Mouse (Mus musculus) hindbrain, embryonic 12.5 days (tissue): ENCODE results near the gene Mapk14. TPM values are rescaled to one million over a fixed set of nuclear protein-coding genes. Genes with fewer than 3 reads are reported as not detected.
"Not testable (repeated sequence)": the region's sequence is repeated elsewhere in the genome, so short reads cannot be mapped to it uniquely, and the experiment has no call there.

Source experiments
- ATAC-seq: fragments of 200-750 bp; cut with Nextera tagmentation; 2 replicates; pipeline ENCODE4 v1.8.0; 2017; ENCODE audit warnings: moderate TSS enrichment; ENCODE audit not compliant: low FRiP score
- H3K27ac ChIP-seq: fragments of 300-500 bp; sonication (generic); 2 replicates; pipeline ENCODE4 v1.5.1; 2016; ENCODE audit warnings: mild to moderate bottlenecking
- H3K27me3 ChIP-seq: fragments of 300-500 bp; sonication (generic); 2 replicates; pipeline ENCODE4 v1.6.1; 2016; ENCODE audit warnings: mild to moderate bottlenecking
- H3K36me3 ChIP-seq: fragments of 300-500 bp; sonication (generic); 2 replicates; pipeline ENCODE4 v1.6.1; 2016; ENCODE audit warnings: mild to moderate bottlenecking
- H3K4me1 ChIP-seq: fragments of 300-500 bp; sonication (generic); 2 replicates; pipeline ENCODE4 v1.6.1; 2016
- H3K4me2 ChIP-seq: fragments of 300-500 bp; sonication (generic); replicated peaks from 2 replicates; pipeline ENCODE4 v1.6.1; 2016; ENCODE audit warnings: mild to moderate bottlenecking
- H3K4me3 ChIP-seq: fragments of 300-500 bp; sonication (generic); 2 replicates; pipeline ENCODE4 v1.5.1; 2016; ENCODE audit warnings: mild to moderate bottlenecking
- H3K9ac ChIP-seq: fragments of 300-500 bp; sonication (generic); 2 replicates; pipeline ENCODE4 v1.6.1; 2016; ENCODE audit warnings: mild to moderate bottlenecking, moderate library complexity
- H3K9me3 ChIP-seq: fragments of 300-500 bp; sonication (generic); replicated peaks from 2 replicates; pipeline ENCODE4 v1.6.1; 2016; ENCODE audit warnings: mild to moderate bottlenecking
- WGBS: fragments of 180-500 bp; shearing (Covaris S2); methylation state at CpG from one replicate; pipeline ENCODE4 v1.1.7; 2016; 5-methylcytosine and 5-hydroxymethylcytosine counted together
- polyA plus RNA-seq: library from polyadenylated mRNA; unstranded; fragments of >200 nt; fragmentation: Nextera tagmentation; extraction: Ambion mirVana; gene quantifications from 2 replicates; pipeline ENCODE4 v1.2.1, GENCODE M21; 2016

The Mapk14 gene
- polyA plus RNA-seq, 1 experiment from 2014 or later, result 45.9 TPM

DNA sequence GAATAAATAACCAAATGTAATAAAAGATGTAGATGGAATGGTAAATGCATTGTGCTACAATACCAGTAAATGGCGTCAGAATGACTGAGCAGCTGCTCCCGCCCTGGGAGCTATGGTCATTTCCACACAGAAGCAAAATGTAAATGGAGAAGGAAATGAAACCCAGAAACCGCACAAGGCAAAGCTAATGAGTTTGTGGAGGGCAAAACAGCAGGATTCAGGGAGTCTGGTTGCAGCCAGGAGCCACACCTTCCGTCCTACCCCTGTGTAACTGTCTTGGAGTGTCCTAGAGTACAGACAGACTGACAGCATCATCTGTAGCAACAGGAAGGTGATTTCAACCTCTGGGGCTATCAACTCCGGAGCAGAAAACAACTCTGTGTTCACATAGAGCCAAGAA lies 65.3 kb downstream of the Mapk14 start:
- WGBS, result 70% methylated on average over 5 of the region's 5 CpGs
- H3K9ac ChIP-seq, result no peak overlapping the region
- ATAC-seq, result no peak
- H3K36me3 ChIP-seq, result no peaks in the 10 kb centered on the region
- H3K4me1 ChIP-seq, result no peaks in the 10 kb centered on the region
- no peaks in the 10 kb centered on the region for H3K9me3 ChIP-seq
- H3K27me3 ChIP-seq, result no peaks in the 10 kb centered on the region
- H3K4me3 ChIP-seq, result no peak overlapping the region
- H3K27ac ChIP-seq, result no peak overlapping the region
- no peak overlapping the region for H3K4me2 ChIP-seq

DNA sequence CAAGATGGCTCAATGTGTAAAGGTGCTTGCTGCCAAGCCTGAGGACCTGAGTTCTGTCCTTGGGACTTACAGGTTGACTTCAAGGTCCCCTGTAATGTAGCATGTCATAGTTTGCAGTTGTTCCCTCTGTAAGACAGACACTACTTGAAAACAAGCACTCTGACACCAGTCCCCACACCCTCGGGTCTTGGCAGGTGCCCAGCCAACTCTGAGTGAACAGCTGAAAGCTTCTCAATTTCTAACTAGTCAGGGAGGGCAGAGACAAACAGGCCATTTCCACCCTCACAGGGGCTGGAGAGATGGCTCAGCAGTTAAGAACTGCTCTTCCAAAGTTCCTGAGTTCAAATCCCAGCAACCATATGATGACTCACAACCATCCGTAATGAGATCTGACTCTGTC lies 66.3 kb downstream of the Mapk14 start:
- H3K4me1 ChIP-seq, result no peaks in the 10 kb centered on the region
- no peaks in the 10 kb centered on the region for H3K9me3 ChIP-seq
- 88% methylated on average over 2 of the region's 2 CpGs for WGBS
- no peaks in the 10 kb centered on the region for H3K36me3 ChIP-seq
- ATAC-seq, result no peak
- no peak overlapping the region for H3K4me2 ChIP-seq
- no peak overlapping the region for H3K9ac ChIP-seq
- H3K27ac ChIP-seq, result no peak overlapping the region
- H3K4me3 ChIP-seq, result no peak overlapping the region
- no peaks in the 10 kb centered on the region for H3K27me3 ChIP-seq

DNA sequence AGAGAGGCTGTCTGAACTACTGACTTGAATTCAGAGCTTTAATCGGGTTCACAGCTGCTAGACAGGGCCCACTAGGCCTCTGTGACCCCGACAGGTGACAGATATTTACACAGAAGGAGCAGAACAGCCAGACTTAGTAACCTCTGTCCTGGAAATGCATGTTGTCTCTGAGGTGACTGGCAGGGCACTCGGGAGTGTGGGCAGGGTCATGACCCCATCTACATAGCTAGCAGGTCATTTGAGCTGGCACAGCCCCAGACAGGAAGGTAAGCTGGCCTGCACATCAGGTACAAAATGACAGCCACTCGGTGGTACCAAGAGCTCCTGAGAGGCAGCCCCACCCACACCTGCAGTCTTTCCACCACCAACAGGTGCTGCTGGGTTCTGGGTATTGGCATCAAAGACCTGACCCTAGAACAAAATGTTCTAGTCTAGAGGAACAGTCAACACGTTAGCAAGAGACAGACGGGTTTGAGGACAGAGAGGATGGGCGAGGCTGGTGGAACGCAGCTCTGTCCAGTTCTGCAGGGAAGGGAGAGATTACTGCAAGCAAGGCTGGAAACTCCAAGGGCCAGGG lies 69.7 kb downstream of the Mapk14 start:
- 65% methylated on average over 8 of the region's 8 CpGs for WGBS
- ATAC-seq, result no peak

DNA sequence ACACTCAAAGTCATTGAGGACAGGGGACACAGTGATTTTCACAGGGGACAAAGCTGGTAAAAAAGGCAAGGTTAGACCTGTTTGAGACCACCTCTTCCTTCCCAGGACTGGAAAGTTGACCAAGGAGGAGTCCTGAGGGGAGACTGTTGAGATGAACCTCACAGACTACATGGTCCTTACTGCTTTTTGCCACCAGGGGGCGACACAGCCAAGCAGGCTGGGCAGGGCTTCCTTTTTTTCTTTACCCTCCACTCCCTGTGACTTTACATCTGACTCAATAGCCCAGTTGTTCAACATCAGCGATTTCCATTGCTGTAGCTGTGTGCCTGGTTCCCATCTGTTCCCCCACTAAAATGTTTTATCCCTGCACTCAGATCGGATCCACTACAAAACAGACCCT lies 70.7 kb downstream of the Mapk14 start:
- no peak overlapping the region for H3K4me3 ChIP-seq
- H3K27me3 ChIP-seq, result peaks cover 5% of the 10 kb centered on the region; the same call in 1 of the 2 replicates
- no peaks in the 10 kb centered on the region for H3K4me1 ChIP-seq
- H3K27ac ChIP-seq, result no peak overlapping the region
- 15% methylated on average over 3 of the region's 3 CpGs for WGBS
- no peaks in the 10 kb centered on the region for H3K9me3 ChIP-seq
- H3K9ac ChIP-seq, result no peak overlapping the region
- H3K36me3 ChIP-seq, result no peaks in the 10 kb centered on the region
- no peak for ATAC-seq
- H3K4me2 ChIP-seq, result no peak overlapping the region

More for the DNA sequence above, 69.7 kb downstream of the Mapk14 start:
- Histone ChIP-seq H3K9me3 (no peaks in the 10 kb centered on the region), H3K4me2 (no peak overlapping the region), H3K36me3 (no peaks in the 10 kb centered on the region), H3K27ac (no peak overlapping the region), H3K9ac (no peak overlapping the region), H3K4me1 (no peaks in the 10 kb centered on the region), H3K27me3 (no peaks in the 10 kb centered on the region), H3K4me3 (no peak overlapping the region)

DNA sequence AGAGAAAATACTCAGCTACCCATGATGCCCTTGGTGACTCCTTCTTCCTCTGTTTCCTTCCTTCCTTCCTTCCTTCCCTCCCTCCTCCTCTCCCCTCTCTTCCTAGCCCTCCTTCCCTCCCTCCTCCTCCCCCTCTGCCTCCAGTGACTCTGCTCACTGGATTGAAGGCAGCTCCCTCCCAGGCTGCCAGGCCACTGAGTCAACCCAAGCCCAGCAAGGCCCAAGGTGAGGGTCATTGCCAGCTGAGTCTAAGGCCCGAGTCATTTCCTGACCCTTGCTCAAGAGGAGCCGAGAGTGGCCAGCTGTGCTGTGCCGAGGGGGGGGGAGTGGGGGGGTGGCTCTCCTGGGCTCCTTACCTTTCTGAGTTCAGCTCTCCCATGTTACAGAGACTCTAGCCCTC lies 75.1 kb downstream of the Mapk14 start:
- Histone ChIP-seq H3K27me3 (peaks cover 45% of the 10 kb centered on the region), H3K4me2 (no peak overlapping the region), H3K27ac (no peak overlapping the region), H3K4me1 (peaks cover 14% of the 10 kb centered on the region), H3K9ac (no peak overlapping the region), H3K9me3 (no peaks in the 10 kb centered on the region), H3K4me3 (no peak overlapping the region), H3K36me3 (no peaks in the 10 kb centered on the region)
- no peak for ATAC-seq
- 83% methylated on average over 3 of the region's 3 CpGs for WGBS

DNA sequence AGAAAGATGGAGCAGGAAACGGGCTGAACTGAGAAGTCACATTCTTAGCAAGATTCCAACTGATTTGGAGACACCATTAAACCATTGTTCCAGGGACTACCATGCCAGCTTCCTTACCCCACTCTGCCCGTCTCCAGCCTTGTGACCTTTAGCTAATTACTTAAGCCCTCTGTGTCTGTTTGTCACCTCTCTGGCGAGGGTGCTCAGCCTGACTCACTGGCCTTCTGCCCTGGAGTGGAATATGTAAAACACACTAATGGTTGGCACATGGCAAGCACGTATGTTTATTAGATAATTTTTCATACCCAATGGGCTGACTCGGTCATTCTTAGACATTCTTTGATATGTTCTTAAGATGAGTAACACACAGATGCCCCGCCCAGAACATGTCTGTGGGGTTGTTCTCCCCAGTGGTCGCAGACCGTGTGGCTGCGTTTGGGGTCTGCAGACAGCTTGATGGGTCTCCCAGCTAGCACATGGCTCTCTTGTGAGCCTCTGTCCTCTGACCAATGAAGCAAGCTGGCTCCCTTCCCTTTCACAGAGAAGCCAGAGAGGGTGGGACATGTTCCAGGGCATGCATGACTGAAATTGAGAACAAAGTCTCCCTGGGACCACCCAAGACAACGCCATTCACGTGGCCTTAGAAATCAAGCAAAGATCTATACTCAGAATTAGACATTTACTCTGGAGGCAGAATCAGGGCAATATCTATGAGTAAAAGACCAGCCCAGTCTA lies 75.8 kb downstream of the Mapk14 start:
- no peak overlapping the region for H3K4me2 ChIP-seq
- ATAC-seq, result no peak
- no peaks in the 10 kb centered on the region for H3K36me3 ChIP-seq
- H3K9ac ChIP-seq, result no peak overlapping the region
- H3K27me3 ChIP-seq, result peaks cover 48% of the 10 kb centered on the region
- WGBS, result 72% methylated on average over 11 of the region's 11 CpGs
- no peaks in the 10 kb centered on the region for H3K9me3 ChIP-seq
- H3K4me3 ChIP-seq, result no peak overlapping the region
- H3K4me1 ChIP-seq, result peaks cover 14% of the 10 kb centered on the region
- H3K27ac ChIP-seq, result no peak overlapping the region

DNA sequence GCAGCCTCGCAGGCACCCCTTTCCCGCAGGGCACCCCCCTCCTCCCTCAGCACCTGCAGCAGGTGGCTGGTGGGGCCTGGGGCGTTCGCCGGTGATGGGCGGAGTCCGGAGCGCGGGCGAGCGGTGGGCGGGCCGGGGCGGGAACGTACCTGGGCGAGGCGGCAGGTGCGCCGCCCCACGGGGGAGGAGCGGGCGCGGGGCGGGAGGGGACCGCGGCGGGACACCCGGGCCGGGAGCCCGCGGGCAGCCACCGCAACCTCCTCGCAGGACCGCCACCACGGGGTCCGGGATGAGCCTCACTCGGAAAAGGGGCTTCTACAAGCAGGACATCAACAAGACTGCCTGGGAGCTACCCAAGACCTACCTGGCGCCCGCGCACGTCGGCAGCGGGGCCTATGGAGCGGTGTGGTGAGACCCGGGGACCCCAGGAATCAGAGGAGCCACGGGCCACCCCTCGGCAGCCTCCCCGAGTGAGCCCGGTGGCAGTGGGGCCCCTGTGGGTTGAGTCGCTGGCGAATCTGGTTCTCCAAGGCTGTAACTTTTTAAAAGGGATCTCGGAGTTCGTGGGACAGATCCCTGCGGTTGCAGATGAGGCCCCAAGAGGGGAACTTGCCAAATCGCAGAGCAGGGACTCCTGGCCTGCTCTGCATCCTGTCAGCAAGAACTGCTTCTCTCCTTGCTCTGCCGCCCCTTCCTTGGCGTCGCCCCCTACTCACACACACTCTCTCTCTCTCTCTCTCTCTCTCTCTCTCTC lies 78.2 kb downstream of the Mapk14 start, which contains the start of gene Mapk13:
Gene Mapk13 (plus strand): TSS at position 177 of the 754 bp plus-strand sequence.
- Histone ChIP-seq H3K36me3 (no peaks in the 10 kb centered on the region), H3K4me2 (peak within 1 kb of the TSS; percentile 63), H3K9me3 (no peaks in the 10 kb centered on the region), H3K4me1 (peaks cover 14% of the 10 kb centered on the region), H3K4me3 (peak within 1 kb of the TSS; percentile 34), H3K27ac (no peak within 1 kb of the TSS), H3K27me3 (peaks cover 51% of the 10 kb centered on the region), H3K9ac (peak within 1 kb of the TSS; percentile 43)
- WGBS, result 4% methylated on average over 41 of the region's 58 CpGs
- no peak for ATAC-seq

DNA sequence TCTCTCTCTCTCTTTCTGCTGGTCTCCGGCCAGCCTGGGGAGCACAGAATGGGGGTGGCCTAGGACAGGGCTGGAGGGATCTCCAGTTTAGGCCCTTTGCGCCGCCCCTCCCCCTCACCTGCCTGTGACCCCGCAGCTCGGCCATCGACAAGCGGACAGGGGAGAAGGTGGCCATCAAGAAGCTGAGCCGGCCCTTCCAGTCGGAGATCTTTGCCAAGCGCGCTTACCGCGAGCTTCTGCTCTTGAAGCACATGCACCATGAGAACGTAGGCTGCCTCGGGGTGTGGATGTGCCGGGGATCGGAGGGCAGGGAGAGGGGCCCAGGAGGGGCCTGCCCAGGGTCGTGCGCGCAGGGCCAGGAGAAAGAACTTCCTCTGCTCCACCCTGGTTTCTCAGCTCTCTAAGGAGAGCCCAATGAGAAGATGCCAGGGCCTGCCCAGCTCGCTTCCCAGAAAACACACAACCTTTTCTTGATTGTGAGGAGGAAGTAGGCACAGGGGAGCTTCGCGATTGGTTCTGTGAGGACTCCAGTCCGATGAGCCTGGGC lies 78.8 kb downstream of the Mapk14 start:
- no peak overlapping the region for H3K27ac ChIP-seq
- peaks cover 51% of the 10 kb centered on the region for H3K27me3 ChIP-seq
- H3K4me1 ChIP-seq, result peaks cover 14% of the 10 kb centered on the region
- ATAC-seq, result no peak
- no peaks in the 10 kb centered on the region for H3K36me3 ChIP-seq
- peak overlapping the region; percentile 63 for H3K4me2 ChIP-seq
- peak overlapping the region; percentile 43; the same call in 1 of the 2 replicates for H3K9ac ChIP-seq
- peak overlapping the region; percentile 34 for H3K4me3 ChIP-seq
- 6% methylated on average over 24 of the region's 24 CpGs for WGBS
- no peaks in the 10 kb centered on the region for H3K9me3 ChIP-seq

DNA sequence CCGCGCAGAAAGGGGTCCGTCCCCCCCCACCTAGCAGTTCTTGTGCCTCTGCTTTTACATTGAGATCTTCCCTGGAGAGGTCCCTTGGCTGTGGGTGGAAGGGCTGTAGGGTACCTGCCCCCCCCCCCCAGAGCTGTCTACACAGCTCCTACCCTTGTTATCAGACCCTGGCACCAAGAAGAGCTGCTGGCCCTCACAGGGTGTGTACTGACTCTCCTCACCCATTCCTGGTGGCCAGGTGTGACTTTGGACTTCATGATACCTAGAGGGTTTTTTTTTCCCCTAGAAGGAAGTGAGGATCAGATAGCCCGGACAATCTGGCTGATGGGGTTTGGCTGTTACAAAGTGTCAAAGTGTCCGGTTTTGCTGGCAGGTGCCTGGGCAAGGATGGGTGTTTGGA lies 80.2 kb downstream of the Mapk14 start:
- Histone ChIP-seq H3K4me3 (no peak overlapping the region), H3K9ac (no peak overlapping the region), H3K27ac (no peak overlapping the region), H3K9me3 (no peaks in the 10 kb centered on the region), H3K27me3 (peaks cover 51% of the 10 kb centered on the region), H3K36me3 (no peaks in the 10 kb centered on the region), H3K4me1 (peaks cover 14% of the 10 kb centered on the region), H3K4me2 (no peak overlapping the region)
- WGBS, result 92% methylated on average over 5 of the region's 5 CpGs
- no peak for ATAC-seq

DNA sequence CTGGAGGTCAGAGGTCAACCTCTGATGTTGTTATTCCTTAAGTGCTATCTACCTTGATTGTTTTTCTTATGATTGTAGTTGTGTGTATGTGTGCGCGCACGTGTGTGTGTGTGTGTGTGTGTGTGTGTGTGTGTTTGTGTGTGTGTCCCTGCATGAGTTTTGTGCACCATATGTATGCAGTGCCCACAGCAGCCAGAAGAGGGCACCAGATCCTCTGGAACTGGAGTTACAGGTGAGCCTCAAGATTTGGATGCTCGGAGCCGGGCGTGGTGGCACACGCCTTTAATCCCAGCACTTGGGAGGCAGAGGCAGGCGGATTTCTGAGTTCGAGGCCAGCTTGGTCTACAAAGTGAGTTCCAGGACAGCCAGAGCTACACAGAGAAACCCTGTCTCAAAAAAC lies 83.2 kb downstream of the Mapk14 start:
- H3K4me2 ChIP-seq, H3K9me3 ChIP-seq, H3K9ac ChIP-seq, H3K36me3 ChIP-seq, H3K27ac ChIP-seq, H3K4me3 ChIP-seq, ATAC-seq, H3K4me1 ChIP-seq: not testable (repeated sequence)
- H3K27me3 ChIP-seq, result peaks cover 25% of the 10 kb centered on the region
- 98% methylated on average over 8 of the region's 9 CpGs for WGBS

DNA sequence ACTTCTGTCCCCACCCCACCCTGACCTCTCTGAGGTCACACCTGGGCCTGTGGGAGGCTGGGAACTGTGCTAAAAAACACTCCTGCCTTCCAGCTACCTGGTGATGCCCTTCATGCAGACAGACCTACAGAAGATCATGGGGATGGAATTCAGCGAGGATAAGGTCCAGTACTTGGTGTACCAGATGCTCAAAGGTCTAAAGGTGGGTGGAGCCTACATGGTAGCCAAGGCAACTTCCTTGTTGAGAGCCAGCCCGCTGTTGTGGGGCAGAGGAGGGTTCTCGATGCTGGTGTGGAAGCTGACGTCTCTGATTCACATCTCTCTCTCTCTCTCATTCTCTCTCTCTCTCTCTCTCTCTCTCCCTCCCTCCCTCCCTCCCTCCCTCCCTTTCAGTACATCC lies 84.0 kb downstream of the Mapk14 start:
- Histone ChIP-seq H3K27me3 (peaks cover 17% of the 10 kb centered on the region), H3K4me2 (no peak overlapping the region), H3K9ac (no peak overlapping the region), H3K9me3 (no peaks in the 10 kb centered on the region), H3K4me1 (peaks cover under 1% of the 10 kb centered on the region), H3K27ac (no peak overlapping the region), H3K36me3 (no peaks in the 10 kb centered on the region), H3K4me3 (no peak overlapping the region)
- no peak for ATAC-seq
- 86% methylated on average over 4 of the region's 4 CpGs for WGBS

DNA sequence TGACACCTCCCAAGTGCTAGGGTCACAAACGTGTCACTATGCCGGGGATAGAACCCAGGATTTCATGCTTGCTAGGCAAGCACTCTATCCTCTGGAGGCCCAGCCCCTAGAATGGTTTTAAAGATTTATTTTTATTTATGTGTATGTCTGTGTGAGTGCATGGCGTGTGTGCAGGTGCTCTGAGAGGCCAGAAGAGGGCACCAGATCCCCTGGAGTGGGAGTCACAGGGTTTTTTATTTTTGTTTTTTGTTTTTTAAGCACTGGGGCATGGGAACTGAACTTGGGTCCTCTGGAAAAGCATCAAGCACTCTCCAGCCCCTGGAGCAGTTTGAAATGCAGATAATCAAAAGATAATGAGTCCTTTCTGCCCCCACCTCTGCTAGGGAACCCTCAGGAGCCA lies 85.7 kb downstream of the Mapk14 start:
- Histone ChIP-seq H3K36me3 (no peaks in the 10 kb centered on the region), H3K27ac (no peak overlapping the region), H3K9me3 (no peaks in the 10 kb centered on the region), H3K4me3 (no peak overlapping the region), H3K27me3 (peaks cover 3% of the 10 kb centered on the region; the same call in 1 of the 2 replicates), H3K4me1 (peaks cover 5% of the 10 kb centered on the region; the same call in 1 of the 2 replicates), H3K9ac (no peak overlapping the region), H3K4me2 (no peak overlapping the region)
- 91% methylated on average over 3 of the region's 3 CpGs for WGBS
- ATAC-seq, result no peak
